Mouse (Mus musculus): ENCODE measurements around the gene Fbxl2.
A peak's percentile ranks its signal among the peaks of the same experiment; 100 is the strongest.

DNA sequence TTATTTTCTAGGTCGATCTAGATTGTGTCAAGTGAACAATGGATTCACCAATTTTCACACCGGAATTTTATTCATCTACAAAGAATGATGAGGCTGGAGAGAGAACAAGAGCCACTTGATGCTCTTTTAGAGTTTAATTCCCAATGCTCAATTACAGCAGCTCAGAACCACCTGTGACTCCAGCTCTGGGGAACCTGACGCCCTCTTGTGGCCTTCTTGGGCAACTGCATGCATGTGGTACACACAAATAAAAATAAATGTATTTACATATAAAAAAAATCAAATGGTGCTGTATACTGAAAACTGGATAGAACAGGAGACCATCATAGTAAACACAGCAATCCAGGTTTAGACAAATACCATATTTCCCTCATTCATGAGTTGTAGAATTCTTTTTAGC lies 1.5 kb downstream of the Fbxl2 start:
- TF ChIP-seq CTCF (IDR thresholded peaks at IDR 0.05; ENCODE audit: borderline replicate concordance, insufficient read depth, low read depth, low read length) (peak; percentile 48), POLR2A (IDR thresholded peaks at IDR 0.05; ENCODE audit: borderline replicate concordance, insufficient read depth, low read length) (no peak)
